Mouse (Mus musculus): Measurements from ENCODE around the gene Cttnbp2nl. TPM values are rescaled to one million over a fixed set of nuclear protein-coding genes. Genes with fewer than 3 reads are reported as not detected.

Cttnbp2nl gene
- polyA plus RNA-seq, 1 experiment from 2014 or later = 27.4 TPM

GRCm38 (mm10) chr3:104960026-104961000 lies 92.6 kb downstream of the Cttnbp2nl start:
- no peak for ATAC-seq (ENCODE audit: low FRiP score, low TSS enrichment)
- Histone ChIP-seq H3K27me3 (ENCODE audit: control insufficient read depth, insufficient read depth, low read length) (peaks cover 55% of the 10 kb centered on the region), H3K4me3 (ENCODE audit: low read length) (peak overlapping the region; percentile 51), H3K4me1 (ENCODE audit: control insufficient read depth, insufficient read depth, low read length) (peaks cover 16% of the 10 kb centered on the region), H3K36me3 (ENCODE audit: control insufficient read depth, insufficient read depth, low read length) (no peaks in the 10 kb centered on the region), H3K4me2 (replicated peaks; ENCODE audit: low read depth, low read length) (no peak overlapping the region), H3K9ac (ENCODE audit: low read depth, low read length) (no peak overlapping the region), H3K27ac (ENCODE audit: low read depth, low read length) (no peak overlapping the region), H3K9me3 (ENCODE audit: control insufficient read depth, low read length) (no peaks in the 10 kb centered on the region)
- WGBS = 11% methylated on average over 19 of the region's 19 CpGs

- Histone ChIP-seq H3K27ac (ENCODE audit: low read depth, low read length) (no peak overlapping the region), H3K4me3 (ENCODE audit: low read length) (no peak overlapping the region), H3K4me2 (replicated peaks; ENCODE audit: low read depth, low read length) (no peak overlapping the region), H3K36me3 (ENCODE audit: control insufficient read depth, insufficient read depth, low read length) (peaks cover 11% of the 10 kb centered on the region; the same call in 1 of the 2 replicates), H3K9ac (ENCODE audit: low read depth, low read length) (no peak overlapping the region), H3K9me3 (ENCODE audit: control insufficient read depth, low read length) (no peaks in the 10 kb centered on the region), H3K27me3 (ENCODE audit: control insufficient read depth, insufficient read depth, low read length) (peaks cover 23% of the 10 kb centered on the region), H3K4me1 (ENCODE audit: control insufficient read depth, insufficient read depth, low read length) (peaks cover under 1% of the 10 kb centered on the region; the same call in 1 of the 2 replicates)
- ATAC-seq (ENCODE audit: low FRiP score, low TSS enrichment) = no peak
- WGBS = 65% methylated on average over 6 of the region's 6 CpGs
Measured at GRCm38 (mm10) chr3:104956131-104956581, 96.8 kb downstream of the Cttnbp2nl start.

- Histone ChIP-seq H3K9ac (ENCODE audit: low read depth, low read length) (no peak overlapping the region), H3K27ac (ENCODE audit: low read depth, low read length) (no peak overlapping the region), H3K36me3 (ENCODE audit: control insufficient read depth, insufficient read depth, low read length) (peaks cover 15% of the 10 kb centered on the region; the same call in 1 of the 2 replicates), H3K27me3 (ENCODE audit: control insufficient read depth, insufficient read depth, low read length) (peaks cover 12% of the 10 kb centered on the region), H3K4me2 (replicated peaks; ENCODE audit: low read depth, low read length) (no peak overlapping the region), H3K4me3 (ENCODE audit: low read length) (no peak overlapping the region), H3K4me1 (ENCODE audit: control insufficient read depth, insufficient read depth, low read length) (no peaks in the 10 kb centered on the region), H3K9me3 (ENCODE audit: control insufficient read depth, low read length) (no peaks in the 10 kb centered on the region)
- WGBS = 96% methylated on average over 15 of the region's 15 CpGs
- no peak for ATAC-seq (ENCODE audit: low FRiP score, low TSS enrichment)
Measured at GRCm38 (mm10) chr3:104954551-104954950, 98.4 kb downstream of the Cttnbp2nl start.

- no peak for ATAC-seq (ENCODE audit: low FRiP score, low TSS enrichment)
- Histone ChIP-seq H3K4me1 (ENCODE audit: control insufficient read depth, insufficient read depth, low read length) (no peaks in the 10 kb centered on the region), H3K9me3 (ENCODE audit: control insufficient read depth, low read length) (no peaks in the 10 kb centered on the region), H3K27ac (ENCODE audit: low read depth, low read length) (no peak overlapping the region), H3K36me3 (ENCODE audit: control insufficient read depth, insufficient read depth, low read length) (peaks cover 15% of the 10 kb centered on the region; the same call in 1 of the 2 replicates), H3K9ac (ENCODE audit: low read depth, low read length) (no peak overlapping the region), H3K4me2 (replicated peaks; ENCODE audit: low read depth, low read length) (no peak overlapping the region), H3K4me3 (ENCODE audit: low read length) (no peak overlapping the region), H3K27me3 (ENCODE audit: control insufficient read depth, insufficient read depth, low read length) (peaks cover 8% of the 10 kb centered on the region)
- 95% methylated on average over 3 of the region's 3 CpGs for WGBS
Measured at GRCm38 (mm10) chr3:104954137-104954536, 98.8 kb downstream of the Cttnbp2nl start.

- Histone ChIP-seq H3K27ac (ENCODE audit: low read depth, low read length) (no peak overlapping the region), H3K9ac (ENCODE audit: low read depth, low read length) (no peak overlapping the region), H3K27me3 (ENCODE audit: control insufficient read depth, insufficient read depth, low read length) (no peaks in the 10 kb centered on the region), H3K4me2 (replicated peaks; ENCODE audit: low read depth, low read length) (no peak overlapping the region), H3K9me3 (ENCODE audit: control insufficient read depth, low read length) (no peaks in the 10 kb centered on the region), H3K4me3 (ENCODE audit: low read length) (no peak overlapping the region), H3K4me1 (ENCODE audit: control insufficient read depth, insufficient read depth, low read length) (no peaks in the 10 kb centered on the region), H3K36me3 (ENCODE audit: control insufficient read depth, insufficient read depth, low read length) (peaks cover 15% of the 10 kb centered on the region; the same call in 1 of the 2 replicates)
- 94% methylated on average over 23 of the region's 23 CpGs for WGBS
- no peak for ATAC-seq (ENCODE audit: low FRiP score, low TSS enrichment)
Measured at GRCm38 (mm10) chr3:104952891-104953670, 99.9 kb downstream of the Cttnbp2nl start.

Other genes starting within 250 kb of the Cttnbp2nl start
- 36.3 and 51.8 TPM in 2 replicates for gene Mov10, start 234.6 kb downstream of the Cttnbp2nl start, polyA plus RNA-seq (2014; fragmentation: Nextera tagmentation; extraction: Ambion mirVana)
- 35.7 and 41.1 TPM in 2 replicates for gene St7l, start 189.1 kb downstream of the Cttnbp2nl start, polyA plus RNA-seq (2014; fragmentation: Nextera tagmentation; extraction: Ambion mirVana)
- 151 and 214 TPM in 2 replicates for gene Capza1, start 188.6 kb downstream of the Cttnbp2nl start, polyA plus RNA-seq (2014; fragmentation: Nextera tagmentation; extraction: Ambion mirVana)
- 0.39 and 0.62 TPM in 2 replicates for gene Wnt2b, start 91.2 kb downstream of the Cttnbp2nl start, polyA plus RNA-seq (2014; fragmentation: Nextera tagmentation; extraction: Ambion mirVana)
- not detected in 2 replicates for gene 4930564D02Rik, start 13.7 kb upstream of the Cttnbp2nl start, polyA plus RNA-seq (2014; fragmentation: Nextera tagmentation; extraction: Ambion mirVana)

Data from kidney, embryonic 14.5 days (tissue).